Mouse (Mus musculus): ENCODE data around the gene Hgfac. TPM values are rescaled to one million over a fixed set of nuclear protein-coding genes. Genes with fewer than 3 reads are reported as not detected.

The Hgfac gene
- polyA plus RNA-seq, 1 experiment from 2014 or later = 1.7 TPM

GRCm38 (mm10) chr5:35071855-35072254 is 30.5 kb downstream of the Hgfac start:
- WGBS = 91% methylated on average over 6 of the region's 6 CpGs
- ATAC-seq (replicated peaks; ENCODE audit: low FRiP score, low TSS enrichment, low read depth) (no peak), DNase-seq (ENCODE audit: low spot score) (no peak)
- no peaks in the 10 kb centered on the region for H3K27me3 ChIP-seq (replicated peaks; ENCODE audit: control insufficient read depth, insufficient read depth, low read length)
- no peak overlapping the region for H3K27ac ChIP-seq (ENCODE audit: low read depth)
- no peaks in the 10 kb centered on the region for H3K36me3 ChIP-seq (ENCODE audit: control insufficient read depth, insufficient read depth, low read length)
- H3K9me3 ChIP-seq (ENCODE audit: control insufficient read depth, low read length) = no peaks in the 10 kb centered on the region
- no peak overlapping the region for H3K9ac ChIP-seq (ENCODE audit: low read length)
- H3K4me3 ChIP-seq (ENCODE audit: low read depth, low read length) = no peak overlapping the region
- H3K4me2 ChIP-seq (ENCODE audit: low read length) = no peak overlapping the region
- H3K4me1 ChIP-seq (replicated peaks; ENCODE audit: control insufficient read depth, insufficient read depth, low read length) = no peaks in the 10 kb centered on the region

DNA sequence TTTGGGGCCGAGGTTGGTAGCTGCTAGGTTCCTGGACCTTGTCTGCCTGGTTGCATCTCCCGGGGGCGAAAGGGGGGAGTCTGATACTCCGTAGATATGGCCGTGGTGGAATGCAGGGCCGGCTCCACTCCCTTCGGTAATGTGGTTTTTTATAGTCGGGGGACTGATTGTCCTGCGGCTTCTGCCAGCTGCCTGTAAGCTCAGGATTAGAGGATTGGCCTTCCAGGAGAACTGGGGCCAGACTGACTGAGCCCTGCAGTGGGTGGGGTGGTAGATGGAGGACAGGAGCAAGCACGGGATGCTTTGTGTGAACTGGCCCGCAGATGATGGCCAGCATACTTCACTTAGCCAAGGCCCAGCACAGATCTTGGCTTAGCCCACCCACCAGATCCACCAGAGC is 31.9 kb downstream of the Hgfac start:
- Histone ChIP-seq H3K27ac (ENCODE audit: low read depth) (no peak overlapping the region), H3K4me3 (ENCODE audit: low read depth, low read length) (no peak overlapping the region), H3K4me2 (ENCODE audit: low read length) (no peak overlapping the region), H3K9me3 (ENCODE audit: control insufficient read depth, low read length) (no peaks in the 10 kb centered on the region), H3K9ac (ENCODE audit: low read length) (no peak overlapping the region), H3K4me1 (replicated peaks; ENCODE audit: control insufficient read depth, insufficient read depth, low read length) (no peaks in the 10 kb centered on the region), H3K27me3 (replicated peaks; ENCODE audit: control insufficient read depth, insufficient read depth, low read length) (no peaks in the 10 kb centered on the region), H3K36me3 (ENCODE audit: control insufficient read depth, insufficient read depth, low read length) (no peaks in the 10 kb centered on the region)
- no peak for DNase-seq (ENCODE audit: low spot score)
- ATAC-seq (replicated peaks; ENCODE audit: low FRiP score, low TSS enrichment, low read depth) = no peak
- WGBS = 78% methylated on average over 11 of the region's 11 CpGs

- no peaks in the 10 kb centered on the region for H3K9me3 ChIP-seq (ENCODE audit: control insufficient read depth, low read length)
- H3K27ac ChIP-seq (ENCODE audit: low read depth) = no peak overlapping the region
- no peak for DNase-seq (ENCODE audit: low spot score)
- 73% methylated on average over 9 of the region's 9 CpGs for WGBS
- ATAC-seq (replicated peaks; ENCODE audit: low FRiP score, low TSS enrichment, low read depth) = no peak
- no peak overlapping the region for H3K4me3 ChIP-seq (ENCODE audit: low read depth, low read length)
- no peaks in the 10 kb centered on the region for H3K4me1 ChIP-seq (replicated peaks; ENCODE audit: control insufficient read depth, insufficient read depth, low read length)
- no peak overlapping the region for H3K9ac ChIP-seq (ENCODE audit: low read length)
- no peaks in the 10 kb centered on the region for H3K36me3 ChIP-seq (ENCODE audit: control insufficient read depth, insufficient read depth, low read length)
- peaks cover 5% of the 10 kb centered on the region; the same call in 1 of the 2 replicates for H3K27me3 ChIP-seq (replicated peaks; ENCODE audit: control insufficient read depth, insufficient read depth, low read length)
- H3K4me2 ChIP-seq (ENCODE audit: low read length) = no peak overlapping the region
These were observed 32.7 kb downstream of the Hgfac start for GRCm38 (mm10) chr5:35073992-35074391.

DNA sequence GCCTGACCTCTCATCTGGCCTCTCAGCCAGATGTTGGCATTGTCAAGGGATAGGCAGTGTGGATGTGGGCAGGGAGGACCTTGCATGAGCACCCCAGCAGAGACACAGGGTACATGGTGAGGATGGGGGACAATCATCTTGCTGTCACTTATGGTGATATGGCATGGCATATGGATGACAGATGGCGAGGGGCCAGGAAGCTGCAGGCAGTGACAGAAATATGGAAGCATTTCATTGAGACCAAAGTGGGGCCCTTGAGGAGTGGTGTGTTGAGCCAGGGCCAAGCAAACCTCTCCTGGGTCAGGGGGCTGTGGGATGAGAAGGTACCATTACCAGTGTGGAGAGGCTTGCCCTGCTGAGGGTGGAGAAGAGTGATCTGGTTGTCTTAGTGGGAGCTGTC is 35.1 kb downstream of the Hgfac start:
- H3K9me3 ChIP-seq (ENCODE audit: control insufficient read depth, low read length) = no peaks in the 10 kb centered on the region
- H3K4me3 ChIP-seq (ENCODE audit: low read depth, low read length) = no peak overlapping the region
- DNase-seq (ENCODE audit: low spot score) (no peak), ATAC-seq (replicated peaks; ENCODE audit: low FRiP score, low TSS enrichment, low read depth) (no peak)
- no peak overlapping the region for H3K27ac ChIP-seq (ENCODE audit: low read depth)
- 89% methylated on average over 1 of the region's 1 CpGs for WGBS
- no peak overlapping the region for H3K4me2 ChIP-seq (ENCODE audit: low read length)
- H3K4me1 ChIP-seq (replicated peaks; ENCODE audit: control insufficient read depth, insufficient read depth, low read length) = no peaks in the 10 kb centered on the region
- peaks cover 15% of the 10 kb centered on the region; the same call in 1 of the 2 replicates for H3K27me3 ChIP-seq (replicated peaks; ENCODE audit: control insufficient read depth, insufficient read depth, low read length)
- H3K36me3 ChIP-seq (ENCODE audit: control insufficient read depth, insufficient read depth, low read length) = no peaks in the 10 kb centered on the region
- no peak overlapping the region for H3K9ac ChIP-seq (ENCODE audit: low read length)

GRCm38 (mm10) chr5:35079101-35079500 is 37.8 kb downstream of the Hgfac start:
- Histone ChIP-seq H3K27me3 (replicated peaks; ENCODE audit: control insufficient read depth, insufficient read depth, low read length) (peaks cover 15% of the 10 kb centered on the region; the same call in 1 of the 2 replicates), H3K27ac (ENCODE audit: low read depth) (no peak overlapping the region), H3K4me3 (ENCODE audit: low read depth, low read length) (no peak overlapping the region), H3K9me3 (ENCODE audit: control insufficient read depth, low read length) (no peaks in the 10 kb centered on the region), H3K9ac (ENCODE audit: low read length) (no peak overlapping the region), H3K4me1 (replicated peaks; ENCODE audit: control insufficient read depth, insufficient read depth, low read length) (no peaks in the 10 kb centered on the region), H3K4me2 (ENCODE audit: low read length) (no peak overlapping the region), H3K36me3 (ENCODE audit: control insufficient read depth, insufficient read depth, low read length) (no peaks in the 10 kb centered on the region)
- whole genome bisulfite sequencing = 43% methylated on average over 18 of the region's 18 CpGs
- DNase-seq (ENCODE audit: low spot score) (no peak), ATAC-seq (replicated peaks; ENCODE audit: low FRiP score, low TSS enrichment, low read depth) (no peak)

- H3K4me3 ChIP-seq (ENCODE audit: low read depth, low read length) = no peak overlapping the region
- ATAC-seq (replicated peaks; ENCODE audit: low FRiP score, low TSS enrichment, low read depth) = no peak
- WGBS = 73% methylated on average over 3 of the region's 3 CpGs
These were observed 43.6 kb downstream of the Hgfac start for GRCm38 (mm10) chr5:35084913-35085312.

DNA sequence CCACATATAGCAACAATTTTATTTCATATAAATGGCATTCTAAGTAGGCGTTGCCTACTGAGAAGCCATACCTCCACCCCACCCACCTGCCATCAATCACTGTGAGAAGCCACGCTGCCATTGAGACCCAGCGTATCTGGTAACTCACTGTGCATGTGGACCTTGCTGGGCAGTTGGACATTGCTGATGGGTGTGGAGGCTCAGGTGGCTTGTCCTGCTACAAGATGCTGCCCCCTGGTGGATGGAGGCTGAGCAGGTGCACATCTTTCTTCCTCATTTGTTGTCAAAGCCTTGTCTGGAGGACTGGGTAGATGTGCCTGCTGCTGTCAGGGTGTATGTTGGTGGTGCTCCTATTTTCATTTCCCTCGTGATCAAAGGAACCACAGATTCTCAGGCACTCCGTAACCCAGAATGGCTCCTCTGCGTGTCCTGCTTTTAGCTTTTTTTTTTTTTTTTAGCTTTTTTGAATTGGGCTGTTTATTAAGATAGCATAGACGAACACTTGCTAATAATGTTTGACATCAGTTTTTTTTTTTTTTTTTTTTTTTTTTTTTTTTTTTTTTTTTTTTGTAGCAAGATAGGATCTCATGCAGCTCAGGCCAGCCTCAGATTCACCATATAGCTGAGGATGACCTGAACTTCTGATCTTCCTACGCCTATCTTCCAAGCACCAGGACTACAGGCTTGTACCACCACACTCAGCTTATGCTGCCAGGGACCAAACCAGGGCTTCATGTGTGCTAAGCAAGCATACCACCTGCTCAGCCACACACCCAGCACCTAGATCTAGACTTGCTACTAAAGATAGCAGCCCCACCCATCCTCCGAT is 47.7 kb downstream of the Hgfac start:
- Histone ChIP-seq H3K4me2 (ENCODE audit: low read length) (no peak overlapping the region), H3K27ac (ENCODE audit: low read depth) (no peak overlapping the region), H3K9ac (ENCODE audit: low read length) (no peak overlapping the region), H3K4me1 (replicated peaks; ENCODE audit: control insufficient read depth, insufficient read depth, low read length) (no peaks in the 10 kb centered on the region), H3K9me3 (ENCODE audit: control insufficient read depth, low read length) (no peaks in the 10 kb centered on the region), H3K27me3 (replicated peaks; ENCODE audit: control insufficient read depth, insufficient read depth, low read length) (no peaks in the 10 kb centered on the region), H3K36me3 (ENCODE audit: control insufficient read depth, insufficient read depth, low read length) (peaks cover 27% of the 10 kb centered on the region), H3K4me3 (ENCODE audit: low read depth, low read length) (no peak overlapping the region)
- WGBS = 64% methylated on average over 9 of the region's 9 CpGs
- DNase-seq (ENCODE audit: low spot score) (peak; percentile 70), ATAC-seq (replicated peaks; ENCODE audit: low FRiP score, low TSS enrichment, low read depth) (no peak)

More at GRCm38 (mm10) chr5:35084913-35085312, 43.6 kb downstream of the Hgfac start:
- H3K36me3 ChIP-seq (ENCODE audit: control insufficient read depth, insufficient read depth, low read length) = no peaks in the 10 kb centered on the region
- no peak overlapping the region for H3K27ac ChIP-seq (ENCODE audit: low read depth)
- H3K9me3 ChIP-seq (ENCODE audit: control insufficient read depth, low read length) = no peaks in the 10 kb centered on the region
- no peaks in the 10 kb centered on the region for H3K4me1 ChIP-seq (replicated peaks; ENCODE audit: control insufficient read depth, insufficient read depth, low read length)
- H3K4me2 ChIP-seq (ENCODE audit: low read length) = no peak overlapping the region
- no peak overlapping the region for H3K9ac ChIP-seq (ENCODE audit: low read length)
- no peak for DNase-seq (ENCODE audit: low spot score)
- 0 out of 2 replicates have a peak, but pooled peaks cover 2% of the 10 kb centered on the region for H3K27me3 ChIP-seq (replicated peaks; ENCODE audit: control insufficient read depth, insufficient read depth, low read length)

GRCm38 (mm10) chr5:35089614-35089963 is 48.3 kb downstream of the Hgfac start:
- no peak overlapping the region for H3K27ac ChIP-seq (ENCODE audit: low read depth)
- H3K27me3 ChIP-seq (replicated peaks; ENCODE audit: control insufficient read depth, insufficient read depth, low read length) = no peaks in the 10 kb centered on the region
- H3K36me3 ChIP-seq (ENCODE audit: control insufficient read depth, insufficient read depth, low read length) = peaks cover 31% of the 10 kb centered on the region
- no peak overlapping the region for H3K4me3 ChIP-seq (ENCODE audit: low read depth, low read length)
- no peaks in the 10 kb centered on the region for H3K4me1 ChIP-seq (replicated peaks; ENCODE audit: control insufficient read depth, insufficient read depth, low read length)
- H3K9me3 ChIP-seq (ENCODE audit: control insufficient read depth, low read length) = no peaks in the 10 kb centered on the region
- no peak overlapping the region for H3K9ac ChIP-seq (ENCODE audit: low read length)
- no peak overlapping the region for H3K4me2 ChIP-seq (ENCODE audit: low read length)
- ATAC-seq (replicated peaks; ENCODE audit: low FRiP score, low TSS enrichment, low read depth) = no peak
- WGBS = 71% methylated on average over 5 of the region's 5 CpGs
- DNase-seq (ENCODE audit: low spot score) = no peak

DNA sequence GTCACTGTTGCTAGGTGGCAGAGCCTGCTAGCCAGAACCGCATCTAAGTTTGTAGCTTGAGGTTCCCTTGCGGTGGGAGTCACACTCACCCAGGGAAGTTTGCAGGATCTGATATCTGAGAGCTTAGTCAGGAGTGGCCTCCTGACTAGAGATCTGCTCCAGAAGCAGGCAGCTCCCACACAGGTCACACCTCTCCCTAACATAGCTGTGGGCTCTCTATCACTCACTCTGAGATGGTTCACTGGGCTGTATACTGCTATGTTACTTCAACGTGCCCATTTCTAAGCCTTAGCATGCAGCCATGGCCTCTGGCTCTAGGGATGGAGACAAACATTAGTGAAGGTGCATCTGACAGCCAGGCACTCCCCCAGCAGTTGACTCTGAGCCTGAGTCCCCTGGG is 50.3 kb downstream of the Hgfac start:
- DNase-seq (ENCODE audit: low spot score) = no peak
- no peak overlapping the region for H3K4me2 ChIP-seq (ENCODE audit: low read length)
- no peaks in the 10 kb centered on the region for H3K9me3 ChIP-seq (ENCODE audit: control insufficient read depth, low read length)
- no peak overlapping the region for H3K4me3 ChIP-seq (ENCODE audit: low read depth, low read length)
- no peak overlapping the region for H3K27ac ChIP-seq (ENCODE audit: low read depth)
- 83% methylated on average over 3 of the region's 3 CpGs for WGBS
- H3K4me1 ChIP-seq (replicated peaks; ENCODE audit: control insufficient read depth, insufficient read depth, low read length) = no peaks in the 10 kb centered on the region
- H3K27me3 ChIP-seq (replicated peaks; ENCODE audit: control insufficient read depth, insufficient read depth, low read length) = no peaks in the 10 kb centered on the region
- no peak overlapping the region for H3K9ac ChIP-seq (ENCODE audit: low read length)
- H3K36me3 ChIP-seq (ENCODE audit: control insufficient read depth, insufficient read depth, low read length) = peaks cover 50% of the 10 kb centered on the region
- no peak for ATAC-seq (replicated peaks; ENCODE audit: low FRiP score, low TSS enrichment, low read depth)

Data from intestine, embryonic 14.5 days (tissue).